In the genomic region with DNA sequence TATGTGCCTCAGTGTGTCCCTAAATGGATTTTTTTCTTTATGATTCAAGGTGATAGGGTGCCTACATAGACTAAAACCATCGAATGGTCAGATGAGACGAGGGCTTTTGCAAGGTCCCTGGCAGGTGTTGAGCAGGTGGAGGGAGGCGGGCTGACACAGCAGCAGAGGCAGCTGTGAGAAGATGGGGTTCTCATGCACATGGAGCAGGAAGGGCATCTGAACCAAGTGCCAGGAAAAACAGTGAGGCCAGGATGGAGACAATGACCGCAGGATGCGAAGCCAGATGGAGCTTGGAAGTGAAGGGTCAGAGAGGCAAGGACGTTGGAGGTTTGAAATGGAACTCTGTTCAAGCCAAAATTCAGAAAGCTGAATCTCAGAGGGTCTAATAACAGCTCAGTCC, we compare ENCODE assay signal across 24 mouse cellular contexts. TPM values are rescaled to one million over a fixed set of nuclear protein-coding genes. Genes with fewer than 3 reads are reported as not detected.
"Had no signal": no experiment of that assay in that cellular context is flagged by ENCODE, and none has a peak within 500 bp of the region (broad histone marks: within the 10 kb centered on the region; RNA-seq: fewer than 3 reads in every experiment).

No protein-coding gene starts in this region.

- ATAC-seq: midbrain, embryonic 16.5 days had no signal

- DNase-seq: midbrain, embryonic 14.5 days; retina, postnatal 1 day; right cerebral cortex, adult 18-20 months; right cerebral cortex, postnatal 25 days; right cerebral cortex, postnatal 4 days; spleen, adult 18-20 months; thymus, adult 18-20 months; thymus, postnatal 14 days; thymus, postnatal 36 days had no signal

- H3K4me1 ChIP-seq: midbrain, embryonic 12.5 days; neural tube, embryonic 13.5 days had no signal

- H3K27ac ChIP-seq: midbrain, embryonic 10.5 days; midbrain, embryonic 12.5 days; neural tube, embryonic 13.5 days; neural tube, embryonic 15.5 days had no signal

- H3K36me3 ChIP-seq: midbrain, embryonic 10.5 days; midbrain, embryonic 12.5 days; neural tube, embryonic 13.5 days; neural tube, embryonic 15.5 days had no signal

- H3K27me3 ChIP-seq: midbrain, embryonic 12.5 days; neural tube, embryonic 13.5 days; neural tube, embryonic 15.5 days had no signal

- H3K4me2 ChIP-seq: lung, embryonic 14.5 days; midbrain, embryonic 12.5 days; neural tube, embryonic 13.5 days; neural tube, embryonic 15.5 days had no signal

- H3K9me3 ChIP-seq: midbrain, embryonic 10.5 days; midbrain, embryonic 12.5 days; neural tube, embryonic 13.5 days; neural tube, embryonic 15.5 days had no signal

- H3K4me3 ChIP-seq: midbrain, embryonic 10.5 days; midbrain, embryonic 12.5 days; myocyte; neural tube, embryonic 13.5 days; neural tube, embryonic 15.5 days had no signal

- H3K9ac ChIP-seq: lung, embryonic 14.5 days; midbrain, embryonic 12.5 days; neural tube, embryonic 13.5 days; neural tube, embryonic 15.5 days had no signal

RNA-seq across cellular contexts. Expression of gene Nps, which starts 18.5 kb away (rescaled TPM):
- total RNA-seq: megakaryocyte, adult 5-6 weeks; megakaryocyte-erythroid progenitor cell, adult 5-6 weeks had no signal
- polyA plus RNA-seq: lung, embryonic 14.5 days; lung, embryonic 16.5 days; midbrain, embryonic 10.5 days; midbrain, embryonic 12.5 days; midbrain, embryonic 14.5 days; neural tube, embryonic 11.5 days; neural tube, embryonic 13.5 days; neural tube, embryonic 15.5 days; small intestine, adult 2 months; stomach, embryonic 14.5 days; stomach, embryonic 16.5 days; thymus, postnatal 0 days had no signal
